Mouse (Mus musculus) liver, postnatal 0 days (tissue): ENCODE results near the gene Aox3.

Experiments used
- CTCF ChIP-seq: sonication (generic); IDR thresholded peaks from 2 replicates; pipeline ENCODE4 v1.5.1; 2016; ENCODE audit warnings: antibody characterized with exemption, low read depth
- EP300 ChIP-seq: IDR thresholded peaks from 2 replicates; pipeline ENCODE4 v1.6.1; 2016; ENCODE audit warnings: antibody characterized with exemption, low read depth, mild to moderate bottlenecking

DNA sequence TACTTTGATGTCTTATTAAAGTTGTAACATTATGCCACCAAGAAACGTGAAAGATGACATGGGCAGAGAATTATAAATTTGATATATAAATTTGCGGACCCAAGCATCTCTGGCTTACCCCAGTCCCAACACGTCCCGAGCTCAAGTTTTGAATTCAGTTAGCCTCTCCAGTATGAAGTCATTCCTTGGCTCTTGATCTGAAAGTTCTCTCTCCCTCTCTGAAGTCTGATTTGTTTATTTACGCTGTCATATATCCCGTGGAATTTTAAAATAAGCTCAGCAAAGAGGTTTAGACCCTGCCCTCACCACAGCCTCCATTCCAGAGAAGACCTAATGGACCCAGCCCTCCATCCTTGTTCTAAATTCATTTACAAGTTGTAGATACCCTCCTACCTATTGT, 43.7 kb upstream of the Aox3 start:
- TF ChIP-seq CTCF (no peak), EP300 (no peak)
